Mouse (Mus musculus): ENCODE data around the gene Fbxw7.

DNA sequence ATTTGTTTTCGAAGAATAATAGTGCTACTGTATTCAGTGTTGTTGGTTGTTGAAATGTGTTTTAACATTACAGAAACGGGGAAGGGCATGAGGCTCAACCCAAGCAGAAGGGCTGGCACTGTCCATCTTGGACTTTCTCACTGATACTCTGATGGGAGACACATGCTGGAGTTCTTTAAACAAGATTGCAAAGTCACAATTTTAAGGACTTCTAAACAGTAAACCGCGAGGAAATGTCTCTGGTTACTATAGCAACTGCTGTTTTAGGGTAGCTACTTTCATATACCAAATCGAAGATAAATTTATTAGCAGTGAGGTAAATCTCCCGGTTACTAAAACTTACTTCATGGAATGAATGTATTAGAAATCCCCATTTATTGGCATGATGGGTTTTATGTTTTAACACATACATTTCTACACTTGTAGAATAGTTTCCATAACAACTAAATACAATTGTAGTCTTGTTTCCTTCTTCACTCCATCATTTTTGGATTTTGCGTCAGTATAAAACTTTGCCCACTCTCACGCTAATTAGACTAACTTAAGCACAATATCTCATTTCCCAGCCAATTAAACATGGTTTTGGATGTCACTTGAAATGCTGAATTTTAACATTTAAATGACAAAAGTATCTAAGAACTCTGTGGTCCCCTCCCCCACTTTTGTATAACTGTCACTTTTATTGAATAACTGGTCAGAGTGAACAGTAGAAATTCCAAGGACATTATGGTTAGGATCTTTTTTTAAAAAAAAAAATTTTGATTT lies 140.1 kb downstream of the Fbxw7 start:
- TF ChIP-seq POLR2A (IDR thresholded peaks at IDR 0.05; ENCODE audit: insufficient read length, low read depth) = no peak
- TF ChIP-seq E2F4 (IDR thresholded peaks at IDR 0.05; ENCODE audit: insufficient read depth) = no peak
- TF ChIP-seq REST (IDR thresholded peaks at IDR 0.05; ENCODE audit: insufficient read depth, insufficient read length) = no peak
- no peak for TF ChIP-seq TCF3 (IDR thresholded peaks at IDR 0.05; ENCODE audit: insufficient read length, low read depth)
- TF ChIP-seq MAX (IDR thresholded peaks at IDR 0.05; ENCODE audit: low read depth) = no peak
- no peak for TF ChIP-seq CEBPB (IDR thresholded peaks at IDR 0.05; ENCODE audit: insufficient read depth, poor library complexity, severe bottlenecking)
- TF ChIP-seq MYOD1 (IDR thresholded peaks at IDR 0.05; ENCODE audit: control insufficient read depth in 1 of 3, insufficient read length in 2 of 3, low read depth in 2 of 3) = no peak
- TF ChIP-seq POLR2AphosphoS2 (IDR thresholded peaks at IDR 0.05; ENCODE audit: insufficient read length, low read depth) = no peak
- TF ChIP-seq SRF (IDR thresholded peaks at IDR 0.05; ENCODE audit: control insufficient read depth, insufficient read length, low read depth) = no peak
- no peak for TF ChIP-seq MYOG (IDR thresholded peaks at IDR 0.05; ENCODE audit: control insufficient read depth in 1 of 3, insufficient read depth in 1 of 3, insufficient read length in 2 of 3, low read depth in 2 of 3)
- TF ChIP-seq USF1 (IDR thresholded peaks at IDR 0.05; ENCODE audit: low read depth) = no peak
- no peak for TF ChIP-seq TCF12 (IDR thresholded peaks at IDR 0.05; ENCODE audit: insufficient read depth, poor library complexity, severe bottlenecking)
